Mouse (Mus musculus) hindbrain, embryonic 14.5 days (tissue): ENCODE data around the gene Grk1. TPM values are rescaled to one million over a fixed set of nuclear protein-coding genes. Genes with fewer than 3 reads are reported as not detected.

Experiments used
- ATAC-seq: fragments of 200-750 bp; cut with Nextera tagmentation; 2 replicates; pipeline ENCODE4 v1.8.0; 2017; ENCODE audit warnings: moderate number of reproducible peaks, mild to moderate bottlenecking, moderate TSS enrichment, moderate library complexity; ENCODE audit not compliant: low FRiP score
- DNase-seq: peaks from one replicate; pipeline ENCODE4 v3.0.0-alpha.2; 2015; ENCODE audit warnings: low spot score
- H3K27ac ChIP-seq: fragments of 300-500 bp; sonication (generic); 2 replicates; pipeline ENCODE4 v1.5.1; 2014; ENCODE audit warnings: mild to moderate bottlenecking, moderate library complexity
- H3K27me3 ChIP-seq: fragments of 300-500 bp; sonication (generic); 2 replicates; pipeline ENCODE4 v1.6.1; 2014; ENCODE audit warnings: mild to moderate bottlenecking, low read length, mixed read lengths; ENCODE audit not compliant: control insufficient read depth, insufficient read depth
- H3K36me3 ChIP-seq: fragments of 300-500 bp; sonication (generic); replicated peaks from 2 replicates; pipeline ENCODE4 v1.6.1; 2014; ENCODE audit not compliant: control insufficient read depth, insufficient read depth
- H3K4me1 ChIP-seq: fragments of 300-500 bp; sonication (generic); replicated peaks from 2 replicates; pipeline ENCODE4 v1.6.1; 2014; ENCODE audit warnings: antibody characterized with exemption, low read length, mixed read lengths; ENCODE audit not compliant: control insufficient read depth, insufficient read depth
- H3K4me2 ChIP-seq: fragments of 300-500 bp; sonication (generic); replicated peaks from 2 replicates; pipeline ENCODE4 v1.6.1; 2014; ENCODE audit warnings: mild to moderate bottlenecking, moderate library complexity
- H3K4me3 ChIP-seq: fragments of 300-500 bp; sonication (generic); replicated peaks from 2 replicates; pipeline ENCODE4 v1.5.1; 2014; ENCODE audit warnings: mild to moderate bottlenecking, low read length
- H3K9ac ChIP-seq: fragments of 300-500 bp; sonication (generic); 2 replicates; pipeline ENCODE4 v1.6.1; 2014
- H3K9me3 ChIP-seq: fragments of 300-500 bp; sonication (generic); 2 replicates; pipeline ENCODE4 v1.6.1; 2016; ENCODE audit warnings: low read length; ENCODE audit not compliant: control insufficient read depth
- WGBS: fragments of 180-500 bp; shearing (Covaris S2); extraction: QIAGEN DNeasy Blood & Tissue Kit; methylation state at CpG from one replicate; pipeline ENCODE4 v1.1.7; 2014; 5-methylcytosine and 5-hydroxymethylcytosine counted together
- polyA plus RNA-seq: library from polyadenylated mRNA; unstranded; fragments of >200 nt; fragmentation: Nextera tagmentation; extraction: Ambion mirVana; gene quantifications from 2 replicates; pipeline ENCODE4 v1.2.1, GENCODE M21; 2014

Grk1 gene
- polyA plus RNA-seq, 1 experiment from 2014 or later, result not detected

DNA sequence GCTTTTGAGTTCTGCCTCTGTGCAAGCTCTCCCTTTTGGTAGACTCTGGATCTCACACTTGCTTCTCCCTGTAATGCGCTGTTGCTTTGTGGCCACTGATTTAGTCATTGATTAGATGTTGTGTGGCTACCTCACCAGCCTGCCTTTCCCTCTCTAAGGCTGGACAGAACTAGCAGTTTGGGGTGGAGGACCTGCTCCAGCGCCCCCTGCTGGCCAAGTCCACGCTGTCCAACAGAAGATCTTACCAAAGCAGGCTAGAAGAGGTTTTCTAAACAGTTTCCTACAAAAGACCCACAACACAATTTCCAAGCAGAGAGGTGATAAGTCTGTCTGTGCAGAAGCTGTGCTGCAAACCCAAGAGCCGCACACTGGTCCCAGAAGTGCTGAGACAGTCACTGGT, 57.0 kb downstream of the Grk1 start:
- Histone ChIP-seq H3K27ac (no peak overlapping the region), H3K4me2 (no peak overlapping the region), H3K4me3 (no peak overlapping the region), H3K9me3 (no peaks in the 10 kb centered on the region), H3K9ac (no peak overlapping the region), H3K27me3 (no peaks in the 10 kb centered on the region), H3K4me1 (no peaks in the 10 kb centered on the region), H3K36me3 (no peaks in the 10 kb centered on the region)
- ATAC-seq (no peak), DNase-seq (peak; percentile 55)
- 40% methylated on average over 4 of the region's 4 CpGs for WGBS

DNA sequence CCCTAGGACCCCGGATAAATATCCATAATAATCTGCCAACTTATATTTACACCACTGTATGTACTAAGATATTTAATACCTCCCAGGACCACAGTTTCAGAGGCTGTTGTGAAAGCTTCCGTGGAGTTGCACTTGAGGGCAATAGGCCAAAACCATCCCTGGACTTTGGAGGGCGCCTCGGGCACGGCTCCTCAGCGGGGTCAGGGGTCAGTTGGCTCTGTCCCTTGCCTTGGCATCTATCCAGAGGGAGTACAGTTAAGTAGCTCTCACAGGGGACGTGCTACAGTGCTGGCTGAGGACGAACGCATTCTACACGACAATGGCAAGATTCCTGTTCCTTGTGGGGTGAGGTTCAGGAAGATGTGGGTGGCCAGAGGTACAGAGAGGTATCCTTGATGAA, 57.5 kb downstream of the Grk1 start:
- Histone ChIP-seq H3K9me3 (no peaks in the 10 kb centered on the region), H3K9ac (no peak overlapping the region), H3K27ac (no peak overlapping the region), H3K27me3 (no peaks in the 10 kb centered on the region), H3K4me3 (no peak overlapping the region), H3K4me1 (no peaks in the 10 kb centered on the region), H3K36me3 (no peaks in the 10 kb centered on the region), H3K4me2 (no peak overlapping the region)
- ATAC-seq (no peak), DNase-seq (no peak)
- WGBS, result 76% methylated on average over 10 of the region's 10 CpGs

DNA sequence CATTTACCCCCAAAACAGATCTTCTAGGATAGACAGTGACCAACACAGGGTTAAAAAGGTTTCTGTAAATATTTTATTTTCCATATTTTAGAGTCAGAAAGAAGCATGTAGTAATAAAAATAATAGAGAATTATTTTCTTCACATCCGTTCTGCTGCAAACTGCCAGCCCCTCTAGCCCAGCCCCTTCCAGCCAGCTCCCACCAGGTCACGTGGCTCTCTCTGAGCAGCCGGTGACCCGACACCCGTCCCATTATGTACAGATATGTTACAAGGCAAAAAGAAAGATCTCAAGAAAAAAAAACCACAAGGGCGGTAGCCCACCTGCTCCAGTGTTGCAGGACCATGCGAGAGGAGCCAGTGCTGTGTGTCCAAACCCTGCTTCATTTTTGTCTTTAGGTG, 60.4 kb downstream of the Grk1 start:
- Histone ChIP-seq H3K4me1 (no peaks in the 10 kb centered on the region), H3K9ac (no peak overlapping the region), H3K27ac (no peak overlapping the region), H3K4me2 (no peak overlapping the region), H3K27me3 (no peaks in the 10 kb centered on the region), H3K36me3 (0 out of 2 replicates have a peak, but pooled peaks cover 7% of the 10 kb centered on the region), H3K4me3 (no peak overlapping the region), H3K9me3 (no peaks in the 10 kb centered on the region)
- DNase-seq (no peak), ATAC-seq (no peak)
- 70% methylated on average over 7 of the region's 7 CpGs for WGBS

DNA sequence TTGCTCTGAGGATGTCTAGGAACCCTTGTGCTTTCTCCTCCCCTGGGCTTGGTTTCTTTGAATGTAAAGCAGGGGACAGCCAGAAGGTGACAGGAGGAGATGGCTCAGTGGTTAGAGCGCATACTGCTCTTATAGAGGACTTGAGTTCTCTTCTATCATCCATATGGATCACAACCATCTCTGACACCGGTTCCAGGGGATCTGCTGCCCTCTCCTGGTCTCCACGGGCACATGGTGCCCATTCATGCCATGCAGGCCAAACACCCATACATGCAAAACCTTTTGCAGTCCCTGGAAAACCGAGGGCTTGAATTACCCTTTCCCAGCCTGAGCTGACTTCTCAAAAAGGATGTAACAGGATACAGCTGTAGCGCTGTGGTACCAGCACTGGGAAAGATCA, 62.1 kb downstream of the Grk1 start:
- no peak overlapping the region for H3K4me3 ChIP-seq
- WGBS, result 71% methylated on average over 5 of the region's 5 CpGs
- H3K9ac ChIP-seq, result no peak overlapping the region
- H3K27ac ChIP-seq, result no peak overlapping the region
- ATAC-seq (no peak), DNase-seq (peak; percentile 38)
- no peak overlapping the region for H3K4me2 ChIP-seq
- no peaks in the 10 kb centered on the region for H3K4me1 ChIP-seq
- 0 out of 2 replicates have a peak, but pooled peaks cover 7% of the 10 kb centered on the region for H3K36me3 ChIP-seq
- no peaks in the 10 kb centered on the region for H3K9me3 ChIP-seq
- no peaks in the 10 kb centered on the region for H3K27me3 ChIP-seq

DNA sequence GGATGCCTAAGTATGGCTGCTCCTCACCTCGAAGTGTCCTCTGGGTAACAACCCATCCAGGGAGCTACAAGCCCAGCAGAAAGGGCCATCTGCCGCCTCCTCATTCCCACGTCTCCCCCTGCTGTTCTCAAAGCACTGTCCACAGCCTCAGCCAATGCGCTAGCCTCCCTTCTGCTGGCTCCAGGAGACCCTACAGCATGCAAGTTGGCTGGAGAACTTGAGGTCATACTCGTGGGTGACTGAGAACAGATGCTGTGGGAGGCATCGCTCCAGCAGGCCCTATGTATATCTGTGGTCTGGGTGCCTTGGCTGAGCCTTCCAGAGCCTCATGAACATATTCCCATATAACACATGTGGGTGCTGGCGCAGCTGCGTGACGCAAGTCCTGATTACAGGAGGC, 63.9 kb downstream of the Grk1 start:
- Histone ChIP-seq H3K4me3 (no peak overlapping the region), H3K9me3 (no peaks in the 10 kb centered on the region), H3K27ac (no peak overlapping the region), H3K27me3 (no peaks in the 10 kb centered on the region), H3K36me3 (0 out of 2 replicates have a peak, but pooled peaks cover 7% of the 10 kb centered on the region), H3K4me2 (no peak overlapping the region), H3K9ac (no peak overlapping the region), H3K4me1 (no peaks in the 10 kb centered on the region)
- ATAC-seq (no peak), DNase-seq (no peak)
- 81% methylated on average over 9 of the region's 9 CpGs for WGBS

DNA sequence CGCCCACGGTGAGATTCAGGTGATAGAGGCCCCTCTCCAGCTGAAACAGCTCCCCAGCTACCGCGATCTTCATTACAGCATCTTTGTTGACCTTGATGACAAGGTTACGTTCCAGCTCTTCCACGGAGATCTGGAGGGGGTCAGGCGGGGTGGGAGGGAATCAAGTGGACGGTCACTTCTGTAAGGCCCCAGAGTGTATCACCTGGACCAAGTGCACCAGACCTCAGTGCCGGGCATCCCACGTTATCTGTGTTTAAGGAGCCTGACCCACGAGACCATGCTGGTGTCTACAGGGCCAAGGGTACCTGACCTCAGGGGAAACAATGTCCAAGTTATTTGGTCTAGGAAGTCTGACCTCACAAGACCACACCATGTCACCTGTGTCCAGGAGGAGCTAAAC, 66.6 kb downstream of the Grk1 start:
- H3K4me1 ChIP-seq, result no peaks in the 10 kb centered on the region
- H3K27me3 ChIP-seq, result no peaks in the 10 kb centered on the region
- no peak overlapping the region for H3K9ac ChIP-seq
- H3K36me3 ChIP-seq, result peaks cover 14% of the 10 kb centered on the region; the same call in 1 of the 2 replicates
- no peak for ATAC-seq
- no peak overlapping the region for H3K4me2 ChIP-seq
- H3K9me3 ChIP-seq, result no peaks in the 10 kb centered on the region
- DNase-seq, result no peak
- H3K27ac ChIP-seq, result no peak overlapping the region
- no peak overlapping the region for H3K4me3 ChIP-seq
- WGBS, result 92% methylated on average over 11 of the region's 11 CpGs

Other genes starting within 250 kb of the Grk1 start
- gene Lamp1, start 245.9 kb upstream of the Grk1 start, polyA plus RNA-seq, result 331 and 347 TPM in 2 replicates
- 11.7 and 12.6 TPM in 2 replicates for gene Grtp1, start 204.5 kb upstream of the Grk1 start, polyA plus RNA-seq
- gene Adprhl1, start 150.9 kb upstream of the Grk1 start, polyA plus RNA-seq, result not detected in 2 replicates
- 34.1 and 36.5 TPM in 2 replicates for gene Dcun1d2, start 117.0 kb upstream of the Grk1 start, polyA plus RNA-seq
- gene Tmco3, start 116.9 kb upstream of the Grk1 start, polyA plus RNA-seq, result 50.1 and 51.4 TPM in 2 replicates
- gene Tfdp1, start 66.3 kb upstream of the Grk1 start, polyA plus RNA-seq, result 104 and 110 TPM in 2 replicates
- not detected in 2 replicates for gene Atp4b, start 8.3 kb upstream of the Grk1 start, polyA plus RNA-seq
- gene Tmem255b, start 30.1 kb downstream of the Grk1 start, polyA plus RNA-seq, result 0.75 and 1.5 TPM in 2 replicates
- gene Gas6, start 89.4 kb downstream of the Grk1 start, polyA plus RNA-seq, result 34.7 and 36.2 TPM in 2 replicates
- gene 1700029H14Rik, start 157.4 kb downstream of the Grk1 start, polyA plus RNA-seq, result not detected in 2 replicates